Mouse (Mus musculus) T-helper 2 cell (primary cell): Measurements from ENCODE around the gene Zfyve9.

Experiments used
- in situ Hi-C: fragments of 300-600 bp; cut with MboI, MseI; formaldehyde crosslinking; loops from one replicate; pipeline ENCODE4 v1.15.1; 2025; ENCODE audit warnings: high pct_unique_total_duplicates

Zfyve9 gene

DNA sequence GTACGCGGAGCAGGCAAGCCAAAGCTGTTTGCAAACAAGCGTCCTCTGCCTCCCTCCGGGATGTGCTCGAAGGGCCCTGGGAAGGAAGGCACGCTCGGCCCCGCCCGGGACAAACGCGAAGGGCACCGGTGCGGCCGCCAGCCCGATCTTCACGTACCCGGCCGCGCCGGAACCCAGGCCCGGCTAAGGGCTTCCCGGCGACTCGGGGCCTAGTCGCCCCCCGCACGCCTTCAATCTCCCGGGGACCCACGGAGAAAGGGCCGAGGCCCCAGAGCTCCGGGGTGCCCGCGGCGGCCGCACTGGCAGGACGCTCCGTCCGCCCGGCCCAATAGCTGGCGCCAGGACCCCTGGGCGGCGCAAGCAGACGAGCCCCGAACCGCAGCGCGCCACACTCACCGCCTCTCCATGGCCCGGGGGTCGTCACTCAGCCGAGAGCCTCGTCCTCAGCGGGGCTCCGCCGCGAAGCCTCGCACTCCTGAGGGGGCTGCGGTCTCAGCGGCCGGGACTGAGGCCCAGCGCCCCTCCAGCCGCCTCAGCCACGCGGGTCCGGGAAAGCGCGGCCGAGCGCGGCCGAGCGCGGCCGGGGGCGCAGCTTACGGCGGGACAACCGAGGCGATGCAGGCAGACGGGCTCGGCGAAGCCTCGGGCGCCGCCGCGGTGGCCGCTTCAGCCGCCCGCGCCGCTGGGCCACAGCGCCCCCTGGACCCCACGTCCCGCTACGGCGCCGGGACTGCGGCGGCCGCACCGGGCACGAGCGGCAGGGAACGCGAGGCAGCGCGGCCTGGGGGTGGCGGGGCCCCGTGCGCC lies at the start of gene Zfyve9:
Zfyve9 (minus strand) TSS at position 742 of the 807 bp plus-strand sequence.
- in situ Hi-C loops = no loop called here

DNA sequence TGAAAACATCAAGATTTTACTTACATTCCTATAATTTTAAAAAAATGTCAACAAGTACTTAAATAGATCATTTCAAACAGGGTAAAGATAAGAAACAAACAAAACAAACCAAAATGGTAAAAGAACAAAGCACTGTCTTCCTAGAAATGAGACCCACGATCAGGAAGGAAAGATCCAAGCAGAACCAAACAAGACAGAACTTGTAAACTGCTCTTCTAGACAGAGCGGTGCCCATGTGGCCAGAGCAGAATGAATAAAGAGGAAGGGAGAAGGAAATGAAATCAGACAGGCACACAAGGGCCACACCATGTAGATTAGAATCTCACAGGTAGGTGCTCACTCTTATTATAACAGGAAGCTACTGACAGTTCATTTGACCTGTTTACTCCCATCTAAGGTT lies 46.0 kb upstream of the Zfyve9 start:
- in situ Hi-C loops = no loop called here

DNA sequence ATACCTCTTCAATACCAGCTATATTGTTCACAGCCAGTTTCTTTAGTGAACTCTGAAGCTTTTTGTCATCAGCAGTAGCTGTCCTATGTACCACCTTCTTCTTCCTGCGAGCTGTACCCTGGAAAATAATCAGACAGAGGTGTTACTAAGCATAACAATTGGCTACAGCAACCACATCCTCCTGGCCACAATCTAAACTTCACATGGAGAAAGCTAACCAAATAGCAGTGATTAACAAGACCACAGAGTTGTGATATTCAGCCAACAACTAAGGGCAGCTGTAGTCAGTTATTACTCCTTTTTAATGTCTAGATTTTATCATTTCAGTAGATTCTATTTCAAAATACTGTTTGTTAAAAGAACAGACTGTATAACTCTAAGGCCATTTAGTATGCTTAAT lies 45.5 kb upstream of the Zfyve9 start:
- in situ Hi-C loops = no loop called here

DNA sequence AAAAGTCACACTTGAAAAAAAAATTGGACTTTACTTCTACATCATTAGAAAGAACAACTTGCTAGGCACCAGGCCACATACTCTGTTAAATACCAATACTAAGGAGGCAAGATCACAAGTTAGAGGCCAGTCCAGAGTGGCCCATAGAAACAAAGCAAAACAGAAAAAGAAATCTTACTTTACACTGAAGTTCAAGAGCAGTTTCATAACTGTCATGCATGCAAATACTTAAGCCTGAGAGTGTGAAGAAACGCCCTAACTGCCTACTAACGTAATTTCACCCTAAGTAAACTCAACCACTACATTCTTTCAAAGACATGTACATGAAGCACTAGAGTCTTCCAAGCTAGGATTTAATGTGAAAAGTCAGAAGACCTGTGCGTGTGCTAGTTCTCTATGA lies 45.1 kb upstream of the Zfyve9 start:
- in situ Hi-C loops = no loop called here

DNA sequence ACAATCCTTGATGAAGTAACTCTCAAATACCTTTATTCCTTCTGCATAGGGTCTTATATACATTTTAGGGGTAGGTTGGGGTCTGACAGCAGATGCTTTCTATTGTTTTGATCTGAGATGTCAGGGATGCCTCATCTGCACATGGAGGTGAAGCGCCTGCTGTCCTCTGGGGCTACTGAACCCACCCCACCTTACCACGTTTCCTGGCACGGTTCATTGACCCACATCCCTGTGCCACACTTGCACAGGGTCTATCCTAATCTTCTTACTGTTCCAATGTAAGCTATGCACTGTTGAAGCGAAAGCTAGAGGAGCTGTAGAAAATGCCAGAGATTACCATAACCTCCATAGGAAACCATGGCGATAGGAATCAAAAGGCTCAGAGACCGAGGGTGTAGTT lies 31.0 kb upstream of the Zfyve9 start:
- in situ Hi-C loops = no loop called here

DNA sequence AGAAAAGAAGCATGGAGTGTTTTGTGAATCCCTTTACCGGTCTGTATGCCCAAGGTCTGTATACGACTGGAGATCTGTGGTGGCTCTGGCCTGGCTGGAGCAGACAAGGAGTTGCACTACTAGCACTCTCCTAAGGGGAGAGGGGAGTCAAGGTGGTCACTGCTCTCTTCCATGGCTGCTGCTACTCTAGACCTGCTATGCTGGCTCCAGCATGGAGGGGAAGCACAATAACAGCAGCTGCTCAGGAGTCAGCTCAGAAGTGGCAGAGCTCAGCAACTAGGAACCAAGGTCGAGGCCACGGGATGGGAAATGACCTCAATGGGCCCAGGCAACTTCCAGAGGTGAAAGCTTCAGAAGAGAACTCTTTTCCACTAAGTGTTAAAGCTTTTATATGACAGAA lies 30.5 kb upstream of the Zfyve9 start:
- in situ Hi-C loops = no loop called here

DNA sequence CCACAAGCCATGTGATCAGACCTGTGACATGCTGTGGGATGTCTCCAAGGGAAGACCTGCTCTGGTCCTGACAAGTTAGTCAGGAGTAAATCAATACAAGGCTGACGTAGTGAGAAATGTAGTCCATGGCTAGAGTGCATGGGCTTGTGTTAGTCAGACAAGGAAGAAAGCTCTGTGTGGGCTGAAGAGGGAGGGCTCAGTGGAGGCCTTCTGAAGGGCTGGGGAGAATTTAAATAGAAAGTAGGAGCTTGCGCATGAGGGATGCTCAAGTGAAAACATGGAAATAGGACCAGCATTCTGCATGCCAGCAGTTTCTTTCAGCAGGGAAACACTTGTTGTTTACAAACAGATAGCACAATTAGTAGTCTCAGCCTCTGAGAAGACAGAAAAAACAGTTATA lies 22.9 kb upstream of the Zfyve9 start:
- in situ Hi-C loops = no loop called here

DNA sequence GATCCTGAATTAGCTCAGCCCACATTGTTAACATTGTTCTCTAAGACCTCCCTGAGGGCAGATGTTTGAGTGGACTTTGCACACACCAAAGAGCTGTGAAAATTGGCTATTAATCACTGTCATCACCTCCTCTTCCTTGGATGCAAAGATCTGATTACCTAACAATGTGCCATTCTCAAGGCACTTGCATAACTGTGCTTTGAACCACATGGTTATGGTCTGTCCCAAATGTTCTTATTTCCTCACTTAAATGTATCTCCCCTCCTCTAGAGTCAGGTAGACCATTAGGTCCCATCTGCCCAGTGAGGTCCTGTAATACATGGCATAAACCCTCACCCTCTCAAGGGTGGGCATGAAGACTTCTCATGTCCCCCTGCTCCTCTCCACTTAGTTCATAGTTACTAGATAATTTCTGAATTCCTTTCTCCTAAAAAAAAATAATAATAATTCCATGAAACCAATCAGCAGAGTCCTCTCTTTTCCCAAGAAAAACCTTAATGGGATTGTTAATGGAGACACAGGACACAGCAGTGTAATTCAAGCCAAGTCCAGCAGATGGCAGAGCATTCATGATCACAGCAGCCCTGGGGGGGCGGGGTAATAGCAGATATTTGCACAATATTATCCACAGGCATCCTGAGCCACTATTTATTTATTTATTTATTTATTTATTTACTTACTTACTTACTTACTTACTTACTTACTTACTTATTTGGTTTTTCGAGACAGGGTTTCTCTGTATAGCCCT lies 17.7 kb upstream of the Zfyve9 start:
- in situ Hi-C loops = no loop called here

DNA sequence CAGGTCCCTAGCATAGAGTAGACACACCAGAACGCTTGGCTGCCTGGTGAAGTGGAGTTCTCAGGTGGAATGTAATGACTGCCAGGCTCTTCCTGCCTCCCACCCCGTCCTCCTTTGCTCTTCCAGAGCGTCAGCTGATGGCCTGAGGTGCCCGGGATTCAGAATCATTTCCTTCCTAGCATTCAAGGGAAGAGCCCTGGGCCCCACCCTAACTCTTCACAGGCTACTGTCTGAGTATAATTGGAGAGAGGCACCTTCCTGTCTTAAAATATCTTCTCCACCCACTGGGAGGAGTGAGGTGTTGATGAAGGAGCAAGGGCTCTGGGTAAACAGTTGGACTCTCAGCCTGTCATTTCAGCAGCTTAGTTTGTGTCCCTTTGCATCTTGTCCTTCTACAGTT lies 16.1 kb upstream of the Zfyve9 start:
- in situ Hi-C loops = no loop called here

DNA sequence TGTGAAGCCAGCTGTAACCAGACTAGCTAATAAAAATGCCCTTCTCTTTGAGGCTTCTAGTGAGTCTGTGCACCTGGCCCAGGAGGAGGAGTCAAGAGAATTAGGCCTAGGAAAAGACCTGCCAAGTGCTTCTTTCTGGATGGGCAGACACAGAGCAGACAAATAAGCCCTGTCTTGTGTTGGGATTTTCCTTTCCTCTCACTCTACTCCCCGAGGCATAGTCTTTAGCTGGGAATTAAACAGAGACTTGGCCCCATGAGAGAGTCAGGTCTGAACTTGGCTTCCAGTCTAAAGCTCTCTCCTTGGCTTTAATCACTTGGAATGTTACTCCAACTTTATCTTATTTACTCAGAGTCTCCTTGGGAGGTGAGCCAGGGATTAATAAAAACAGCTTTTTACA lies 13.3 kb upstream of the Zfyve9 start:
- in situ Hi-C loops = no loop called here

DNA sequence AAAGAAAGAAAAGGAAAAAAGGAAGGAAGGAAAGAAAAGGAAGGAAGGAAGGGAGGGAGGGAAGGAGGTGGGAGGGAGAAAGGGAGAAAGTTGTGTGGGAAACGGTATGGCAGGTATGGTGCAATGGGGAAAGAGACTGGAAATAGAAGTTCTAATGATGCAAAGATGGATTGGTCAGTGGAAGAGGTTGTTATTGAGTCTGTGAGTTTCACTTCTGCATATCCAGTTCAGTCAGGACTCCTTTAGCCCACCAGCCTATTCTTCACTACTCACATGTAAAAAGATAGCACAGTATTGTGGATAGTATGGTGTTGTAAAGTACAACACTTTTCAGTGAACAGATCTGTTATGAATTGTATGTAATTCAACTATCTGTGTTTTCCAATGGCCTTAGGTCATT lies 9.9 kb upstream of the Zfyve9 start:
- in situ Hi-C loops = no loop called here

DNA sequence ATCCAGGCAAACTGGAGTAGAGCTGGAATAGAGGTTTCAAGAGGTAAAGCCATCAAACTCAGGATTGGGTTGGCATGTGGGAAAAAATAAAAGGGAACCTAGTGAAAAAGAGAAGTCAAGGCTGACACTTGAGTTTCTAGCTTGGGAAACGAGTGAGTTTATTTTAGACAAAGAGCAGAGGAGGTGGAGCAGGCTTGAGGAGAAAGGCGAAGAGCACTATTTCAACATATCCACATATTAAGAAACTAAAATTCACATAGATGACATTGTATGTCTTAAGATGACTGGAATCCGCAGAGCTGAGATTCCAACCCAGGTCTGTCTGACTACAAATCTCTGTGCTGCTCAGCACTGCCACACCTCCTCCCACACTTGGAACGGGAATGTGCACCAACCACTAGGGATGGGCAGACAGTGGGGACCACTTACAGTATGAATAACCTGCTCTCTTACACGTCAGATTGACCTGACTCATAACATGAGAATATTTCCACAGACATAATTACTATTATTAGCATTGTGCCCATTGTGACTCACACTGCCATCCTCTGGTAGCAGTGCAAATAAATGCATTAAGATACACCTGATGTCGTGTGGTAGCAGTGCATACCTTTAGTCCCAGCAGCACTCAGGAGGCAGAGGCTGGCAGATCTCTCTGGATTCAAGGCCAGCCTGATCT lies 8.8 kb upstream of the Zfyve9 start:
- in situ Hi-C loops = no loop called here

DNA sequence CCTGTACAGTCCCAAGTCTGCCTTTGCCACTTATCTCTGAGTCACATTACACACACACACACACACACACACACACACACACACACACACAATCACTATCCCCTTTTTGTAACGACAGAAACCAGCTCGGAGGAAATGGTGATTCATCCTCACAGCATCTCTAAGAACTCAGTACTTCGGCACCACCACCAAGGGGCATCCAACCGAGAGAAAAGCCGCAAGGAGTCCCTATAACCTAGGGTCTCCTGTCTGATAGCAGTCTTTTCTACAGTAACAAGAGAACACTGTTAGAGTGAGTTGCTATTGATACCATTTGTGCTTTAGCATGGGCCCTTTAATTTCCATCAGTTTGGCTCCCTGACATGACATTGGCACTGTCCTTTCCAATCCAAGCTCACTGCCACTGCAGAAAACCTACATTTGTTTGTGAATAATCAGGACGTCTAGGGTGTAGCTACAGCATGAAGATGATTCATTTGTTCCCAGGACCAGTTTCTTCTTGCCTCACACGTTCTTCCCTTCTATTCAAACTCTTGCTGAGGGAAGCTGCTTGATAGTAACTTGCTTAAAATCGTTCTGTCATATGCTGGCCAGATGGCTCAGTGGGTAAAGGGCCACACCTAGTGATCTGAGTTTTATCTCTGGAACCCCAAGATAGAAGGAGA lies 2.0 kb upstream of the Zfyve9 start:
- in situ Hi-C loops = no loop called here

DNA sequence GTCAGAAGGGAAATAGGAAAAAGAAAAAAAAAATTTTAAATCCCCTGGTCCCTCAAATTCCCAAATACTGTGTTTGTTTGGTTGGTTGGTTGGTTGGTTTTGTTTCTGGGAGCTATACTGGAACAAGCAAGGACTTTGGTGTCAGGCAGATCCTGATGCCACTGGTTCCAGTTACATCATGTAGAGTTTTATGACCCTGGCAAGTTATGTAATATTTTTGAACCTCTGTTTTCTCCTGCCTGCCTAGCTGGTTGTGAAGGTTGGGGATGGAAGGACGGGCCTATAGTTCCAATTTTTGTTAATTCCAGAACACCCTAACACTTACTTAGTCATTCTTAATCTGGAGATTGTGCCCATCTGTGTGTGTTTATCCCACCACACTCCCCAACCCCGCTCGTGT lies 998 bp upstream of the Zfyve9 start:
- in situ Hi-C loops = no loop called here

DNA sequence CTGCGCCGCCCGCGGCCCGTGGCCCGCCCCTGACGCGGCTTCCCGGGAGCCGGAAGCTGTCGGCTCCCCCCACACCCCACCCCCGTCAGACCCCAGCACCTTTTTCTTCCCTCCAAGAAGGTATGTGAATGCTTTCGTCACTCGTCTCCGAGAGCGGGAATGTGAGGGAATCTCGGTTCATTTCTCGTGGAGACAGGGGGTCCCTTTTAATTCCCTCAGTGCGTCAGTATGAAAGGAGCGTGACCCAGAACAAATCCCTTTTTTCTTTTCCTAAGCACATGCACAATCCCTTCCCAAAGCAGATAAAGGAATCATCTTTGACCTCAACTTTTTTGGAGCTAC lies 237 bp upstream of the Zfyve9 start:
- in situ Hi-C loops = no loop called here

DNA sequence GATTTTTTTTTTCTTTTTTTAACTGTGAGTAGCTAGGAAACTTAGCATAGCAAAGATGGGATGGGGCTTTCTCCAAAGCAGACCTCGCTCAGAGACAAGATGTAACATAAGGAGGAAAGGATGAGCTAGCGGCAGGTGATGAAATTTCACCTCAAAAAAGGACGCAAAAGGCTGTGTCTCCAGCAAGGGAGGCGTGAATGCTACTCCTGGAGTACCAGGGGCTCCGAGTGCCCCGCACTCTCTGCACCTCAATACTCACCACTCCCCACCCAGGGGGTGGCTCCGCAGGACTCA lies 888 bp downstream of the Zfyve9 start:
- in situ Hi-C loops = no loop called here

DNA sequence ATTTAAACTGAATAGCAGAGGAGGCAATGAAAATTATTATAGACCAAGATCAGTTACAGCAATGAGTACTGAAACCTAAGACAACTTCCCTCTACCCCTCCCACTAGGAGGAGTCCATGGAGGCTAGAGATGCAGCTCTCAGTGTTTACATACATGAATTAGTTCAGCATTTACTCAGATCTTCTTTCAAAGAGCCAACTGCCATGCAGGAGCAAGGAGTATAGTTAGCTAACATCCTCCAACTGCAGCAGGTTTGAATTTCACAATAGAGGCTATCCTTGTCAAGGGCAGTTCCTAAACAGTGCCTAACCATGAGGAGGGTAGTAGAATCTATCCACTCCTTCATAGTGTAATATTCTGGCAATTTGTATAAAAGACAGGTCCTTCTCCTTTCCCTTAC lies 12.1 kb downstream of the Zfyve9 start:
- in situ Hi-C loops = no loop called here

DNA sequence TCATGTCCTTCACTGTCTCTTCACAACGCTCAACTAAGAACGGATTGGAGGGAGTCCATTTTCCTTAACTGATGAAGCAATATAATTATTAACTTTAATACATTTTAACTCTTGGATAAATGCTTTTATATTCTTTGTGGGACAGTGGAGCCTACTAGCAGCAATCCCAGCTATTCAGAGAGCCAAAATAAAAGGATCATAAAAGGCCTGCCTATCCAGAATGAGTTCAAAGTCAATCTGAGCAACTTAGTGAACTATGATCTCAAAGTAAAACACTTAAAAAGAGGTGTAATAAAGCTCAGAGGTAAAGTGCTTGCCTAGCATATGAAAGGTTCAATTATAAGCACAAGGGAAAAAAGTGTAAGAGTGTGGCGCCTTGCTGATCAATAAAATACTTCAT lies 21.0 kb downstream of the Zfyve9 start:
- in situ Hi-C loops = no loop called here

DNA sequence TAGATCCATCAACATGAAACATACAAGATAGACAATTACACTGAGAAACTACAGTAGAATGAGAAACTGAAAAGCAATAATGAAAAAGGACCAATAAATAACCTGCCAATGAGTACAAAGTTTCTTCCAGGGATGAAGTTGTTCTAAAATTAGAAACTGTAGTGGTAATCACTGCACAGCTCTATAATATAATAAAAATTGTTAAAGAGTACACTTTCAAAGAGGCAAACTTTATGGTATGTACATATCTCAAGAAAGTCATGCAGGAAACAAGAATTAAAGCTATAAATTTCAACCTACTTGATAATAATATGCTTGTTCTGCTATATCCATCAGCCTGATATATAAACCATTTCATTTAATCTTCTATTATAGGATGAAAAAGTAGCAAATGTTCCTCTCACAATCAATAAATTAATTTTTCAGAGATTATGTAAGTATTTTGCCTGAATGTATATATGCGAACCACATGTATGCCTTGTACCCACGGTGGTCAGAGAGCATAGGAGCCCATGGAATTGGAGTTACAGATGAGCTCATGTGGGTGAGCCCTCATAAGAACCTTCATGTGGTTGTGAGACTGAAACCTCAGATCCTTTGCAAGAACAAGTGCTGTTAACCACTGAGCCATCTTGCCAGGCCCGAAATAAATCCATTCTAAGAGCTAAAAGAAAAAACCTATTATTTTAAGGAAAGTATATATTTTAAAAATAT lies 34.3 kb downstream of the Zfyve9 start:
- in situ Hi-C loops = no loop called here

DNA sequence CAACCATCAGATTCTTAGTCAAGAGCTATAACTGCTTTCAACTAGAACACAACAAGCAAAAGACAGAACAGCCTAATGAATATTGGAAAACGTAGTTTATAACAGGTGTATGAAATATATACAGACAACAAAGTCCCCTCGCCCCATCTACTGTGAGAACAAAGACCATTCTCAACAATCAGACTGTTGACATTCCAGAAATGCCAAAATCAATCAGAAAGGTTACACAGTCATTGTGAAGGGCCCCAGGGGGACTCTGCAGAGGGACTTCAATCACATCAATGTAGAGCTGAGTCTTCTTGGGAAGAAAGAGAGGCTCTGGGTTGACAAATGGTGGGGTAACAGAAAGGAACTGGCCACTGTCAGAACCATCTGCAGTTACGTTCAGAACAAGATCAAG lies 49.0 kb downstream of the Zfyve9 start:
- in situ Hi-C loops = no loop called here

DNA sequence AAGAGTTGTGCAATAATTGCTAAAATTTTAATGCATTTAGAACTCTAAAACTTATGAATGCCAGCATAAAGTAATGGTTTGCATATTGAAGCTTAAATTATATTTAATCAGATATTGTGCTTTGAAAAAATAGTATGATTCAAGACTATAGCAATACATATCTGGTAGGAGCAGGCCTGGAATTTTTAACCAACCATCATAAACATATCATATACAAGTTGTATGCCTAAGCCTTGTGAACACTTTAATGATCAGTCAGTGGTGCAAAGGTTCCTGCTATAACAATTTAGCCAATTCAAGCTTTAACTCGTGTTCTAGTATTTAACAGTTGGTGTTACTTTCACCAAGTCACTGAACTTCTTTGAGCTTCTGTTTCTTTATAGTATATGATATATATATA lies 50.1 kb downstream of the Zfyve9 start:
- in situ Hi-C loops = no loop called here

DNA sequence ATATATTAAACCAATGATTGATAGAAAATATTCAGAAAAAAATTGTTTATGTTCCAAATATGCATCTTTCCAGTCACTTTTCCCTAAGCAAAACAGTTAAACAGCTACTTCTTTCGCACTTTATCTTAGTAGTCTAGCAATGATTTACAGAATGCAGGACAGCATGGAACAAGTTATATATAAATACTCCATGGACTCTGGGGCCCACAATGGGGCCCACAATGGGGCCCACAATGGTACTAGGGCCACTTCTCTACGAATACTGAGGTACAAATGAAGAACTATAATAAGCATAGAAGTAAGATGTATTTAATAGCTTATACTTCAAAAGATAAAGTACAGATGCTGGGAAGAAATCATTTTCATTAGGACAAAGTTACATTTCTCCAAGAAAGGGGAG lies 56.5 kb downstream of the Zfyve9 start:
- in situ Hi-C loops = no loop called here
